Mouse (Mus musculus): ENCODE measurements around the gene Hnrnpa1. TPM values are rescaled to one million over a fixed set of nuclear protein-coding genes. Genes with fewer than 3 reads are reported as not detected.

Gene Hnrnpa1
- 133 and 198 TPM in 2 replicates for polyA plus RNA-seq (2012)

DNA sequence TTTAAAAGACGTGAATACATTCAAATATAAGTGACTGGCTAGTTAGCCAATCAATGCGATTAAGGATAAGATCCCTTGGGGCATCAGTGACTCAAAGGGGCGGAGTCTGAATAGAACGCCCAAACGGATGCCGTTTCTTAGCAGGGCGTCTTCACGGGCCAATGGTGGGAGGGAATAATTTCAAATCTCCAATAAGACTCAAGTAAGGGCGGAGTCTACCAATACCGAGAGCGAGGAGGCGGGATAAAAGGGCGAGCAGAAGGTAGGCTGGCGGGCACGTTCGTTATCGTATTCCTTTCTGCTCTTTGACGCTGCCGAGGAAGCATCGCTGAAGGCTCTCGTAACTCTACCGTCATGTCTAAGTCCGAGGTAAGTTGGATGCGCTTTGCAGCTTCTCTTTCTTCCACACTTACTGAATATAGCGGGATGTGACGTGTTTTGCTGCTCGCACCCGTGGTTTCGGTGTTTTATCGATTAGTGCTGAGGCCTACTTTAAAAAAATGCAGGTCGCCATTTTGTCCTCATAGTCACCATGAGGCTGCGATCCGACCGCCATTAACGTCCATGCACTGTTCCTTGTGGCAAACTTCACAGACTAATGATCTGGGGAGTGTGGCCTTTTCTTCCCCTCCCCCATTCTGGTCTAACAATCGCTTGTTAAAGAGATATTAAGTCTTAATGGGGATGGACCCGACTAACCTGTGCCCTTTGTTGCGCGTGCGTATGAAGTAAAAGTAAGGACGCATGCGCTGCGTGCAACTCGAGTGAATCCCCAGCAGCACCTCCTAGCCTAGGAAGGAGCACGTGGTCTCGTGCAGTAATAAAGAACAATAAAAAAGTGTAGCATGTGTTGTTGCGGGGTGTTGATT is at the start of gene Hnrnpa1:
TSS of gene Hnrnpa1 (plus strand) at position 273 of the 869 bp plus-strand sequence.

DNA sequence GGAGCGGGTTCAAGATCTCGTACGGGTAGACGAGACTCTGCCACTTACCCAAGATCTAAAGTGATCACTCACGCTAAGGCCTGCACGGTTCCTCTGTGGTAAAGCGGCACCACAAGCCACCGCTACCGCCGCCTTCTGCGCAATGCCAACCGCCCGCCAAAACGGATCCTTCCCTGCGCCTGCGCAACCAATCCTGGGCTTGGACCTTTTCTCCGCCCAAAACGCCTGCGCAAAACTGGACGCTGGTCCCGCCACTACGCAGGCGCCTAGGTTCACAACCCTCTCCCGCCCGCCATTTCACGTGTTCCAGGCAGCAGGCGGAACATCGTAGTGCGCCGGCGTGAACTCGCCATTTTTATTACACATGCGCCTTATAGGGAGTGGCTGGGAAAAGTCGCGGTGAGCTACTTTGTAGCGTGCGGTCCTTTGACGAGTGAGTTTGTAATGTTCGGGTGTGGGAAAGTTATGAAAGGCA is 510 bp upstream of the Hnrnpa1 start, which contains the start of gene Cbx5:
TSS of gene Cbx5 (minus strand) at position 132 of the 475 bp plus-strand sequence.

GRCm38 (mm10) chr15:103257790-103258728 is 17.8 kb downstream of the Hnrnpa1 start, which contains the start of gene Nfe2:
TSS of gene Nfe2 (minus strand) at chr15:103258403.

DNA sequence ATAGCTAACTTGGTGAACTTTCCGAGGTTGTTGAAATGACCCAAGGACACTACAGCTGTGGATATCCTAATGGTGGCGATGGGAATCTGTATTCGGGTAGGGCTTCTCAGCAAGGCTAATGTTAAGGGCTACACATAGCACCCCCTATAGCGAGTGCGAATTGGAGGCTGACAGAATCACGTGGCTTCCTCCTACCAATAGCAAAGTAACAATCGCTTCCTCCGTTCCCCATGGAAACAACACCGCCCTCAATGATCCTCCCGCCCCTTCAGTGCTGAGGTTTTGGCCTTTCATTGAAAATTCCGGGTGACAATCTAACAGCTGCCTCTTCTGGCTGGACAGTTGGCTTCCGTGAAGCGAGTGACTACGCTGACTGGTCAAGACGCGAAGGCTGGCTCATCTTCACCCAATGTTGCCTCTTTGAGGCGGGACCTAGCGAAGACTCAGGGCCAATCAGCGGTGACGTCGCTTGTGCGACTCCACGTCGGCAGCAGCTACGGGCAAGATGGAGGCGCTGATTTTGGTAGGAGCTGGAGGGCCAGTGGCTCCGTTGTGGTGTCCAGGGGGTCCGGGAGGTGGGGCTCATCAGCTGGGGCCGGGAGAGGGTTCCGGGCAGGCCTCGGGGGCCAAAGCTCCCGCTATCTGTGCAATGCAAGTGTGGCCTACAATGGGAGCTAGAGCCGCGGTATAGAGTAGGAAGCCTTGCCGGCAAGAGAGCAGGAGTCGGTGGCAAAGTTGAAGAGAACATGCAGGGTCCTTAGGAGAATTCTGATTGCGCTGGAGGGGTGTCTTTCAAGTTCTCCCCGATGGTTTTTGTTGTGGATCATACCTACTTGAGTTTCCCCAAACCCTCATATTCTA is 32.4 kb downstream of the Hnrnpa1 start, which contains the start of gene Copz1:
TSS of gene Copz1 (plus strand) at position 296 of the 861 bp plus-strand sequence.

Other genes with a start within 250 kb of the Hnrnpa1 start
- gene Hoxc8, start 249.8 kb upstream of the Hnrnpa1 start, polyA plus RNA-seq (2012) = not detected in 2 replicates
- gene Hoxc6, start 242.2 kb upstream of the Hnrnpa1 start, polyA plus RNA-seq (2012) = 0.12 TPM in 1 of 2 replicates, not detected in the other
- 0.03 and 0.04 TPM in 2 replicates for gene Hoxc4, start 221.5 kb upstream of the Hnrnpa1 start, polyA plus RNA-seq (2012)
- gene Smug1, start 73.3 kb upstream of the Hnrnpa1 start, polyA plus RNA-seq (2012) = 0.66 and 1.4 TPM in 2 replicates
- gene Cbx5, start 616 bp upstream of the Hnrnpa1 start, polyA plus RNA-seq (2012) = 1.6 and 1.8 TPM in 2 replicates
- gene Nfe2, start 18.0 kb downstream of the Hnrnpa1 start, polyA plus RNA-seq (2012) = 84.3 and 91.5 TPM in 2 replicates
- gene Copz1, start 32.3 kb downstream of the Hnrnpa1 start, polyA plus RNA-seq (2012) = 35.9 and 39.4 TPM in 2 replicates
- 2.2 TPM in 2 replicates for gene Gpr84, start 70.2 kb downstream of the Hnrnpa1 start, polyA plus RNA-seq (2012)
- 312 and 339 TPM in 2 replicates for gene Zfp385a, start 99.7 kb downstream of the Hnrnpa1 start, polyA plus RNA-seq (2012)
- gene Itga5, start 126.3 kb downstream of the Hnrnpa1 start, polyA plus RNA-seq (2012) = 39.3 and 41.5 TPM in 2 replicates
- gene Gtsf1, start 190.0 kb downstream of the Hnrnpa1 start, polyA plus RNA-seq (2012) = not detected in 2 replicates
- gene Gtsf2, start 208.0 kb downstream of the Hnrnpa1 start, polyA plus RNA-seq (2012) = not detected in 2 replicates
- gene Nckap1l, start 213.4 kb downstream of the Hnrnpa1 start, polyA plus RNA-seq (2012) = 20.6 and 30.3 TPM in 2 replicates

Measured in megakaryocyte-erythroid progenitor cell, adult 5 weeks (primary cell).